Mouse (Mus musculus) gastrocnemius, postnatal 36 days (tissue): ENCODE measurements around the gene Plekhm1. TPM values are rescaled to one million over a fixed set of nuclear protein-coding genes. Genes with fewer than 3 reads are reported as not detected.

Experiments used
- DNase-seq, 2 experiments: peaks; one replicate each; pipeline ENCODE4 v3.0.0; 2022
- intact Hi-C: fragments of 180-260 bp; cut with DNase I; formaldehyde crosslinking; loops from one replicate; pipeline ENCODE4 v1.15.1; 2025
- total RNA-seq, 2 experiments: library from RNA; stranded (reverse); gene quantifications; 2 replicates each; pipeline ENCODE4 v1.2.3; 2021

The Plekhm1 gene
- total RNA-seq, 2 experiments from 2014 or later: 10.6 to 11.8 TPM

DNA sequence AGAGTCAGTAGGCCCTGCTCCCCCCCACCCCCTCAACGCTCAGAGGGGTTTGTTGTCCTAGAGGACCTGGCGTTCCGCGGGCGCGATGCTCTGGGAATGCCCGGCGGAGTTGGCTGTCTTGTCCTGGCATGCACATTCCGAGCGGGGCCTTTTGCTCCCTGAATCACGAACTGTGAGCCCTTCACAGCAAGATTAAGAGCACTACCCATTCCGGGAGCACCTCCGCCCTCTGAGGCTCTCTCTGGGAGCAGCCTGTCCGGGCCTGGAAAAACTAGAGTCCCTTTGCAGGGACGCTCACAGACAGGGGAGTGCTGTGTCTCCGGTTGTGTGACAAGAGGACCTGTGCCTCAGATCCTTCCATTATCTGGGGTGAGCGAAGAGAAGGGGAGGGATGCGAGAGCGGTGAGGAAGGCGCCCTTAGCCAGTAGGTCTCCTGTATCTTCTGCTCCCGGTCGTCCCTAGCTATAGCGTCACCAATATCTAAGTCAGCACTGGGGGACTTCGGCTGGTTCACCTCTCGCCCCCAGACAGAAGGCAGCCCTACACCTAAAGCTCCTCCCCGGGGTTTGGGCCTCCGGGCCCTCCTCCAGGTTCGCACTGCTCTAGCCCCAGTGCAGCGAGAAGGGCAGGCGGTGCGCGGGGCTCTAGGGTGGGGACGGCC is 49.8 kb downstream of the Plekhm1 start:
- DNase-seq: no peak
- intact Hi-C loops: loop anchor here (5.0 kb wide), 2 partner anchors 100 to 195 kb away; no protein-coding TSS in a partner anchor

DNA sequence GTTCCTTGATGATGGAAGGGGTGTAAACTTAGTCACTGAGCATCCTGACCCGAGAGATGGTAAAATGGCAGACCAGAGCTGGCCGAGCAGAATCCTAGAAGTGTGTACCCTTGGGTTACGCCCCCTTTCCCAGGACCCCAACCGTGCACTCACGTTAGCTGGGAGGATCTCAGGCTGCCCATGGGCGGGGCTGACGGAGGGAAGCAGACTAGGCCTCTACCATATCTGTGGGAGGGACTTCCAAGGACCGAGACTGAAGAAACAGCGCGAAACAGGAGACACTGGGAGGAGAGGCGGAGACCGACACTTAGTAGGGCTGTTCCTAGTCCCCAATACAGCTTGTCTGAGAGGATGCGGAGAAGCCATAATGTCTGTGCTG is 50.4 kb downstream of the Plekhm1 start:
- no peak for DNase-seq
- intact Hi-C loops: loop anchor here (5.0 kb wide), 2 partner anchors 100 to 195 kb away; no protein-coding TSS in a partner anchor

DNA sequence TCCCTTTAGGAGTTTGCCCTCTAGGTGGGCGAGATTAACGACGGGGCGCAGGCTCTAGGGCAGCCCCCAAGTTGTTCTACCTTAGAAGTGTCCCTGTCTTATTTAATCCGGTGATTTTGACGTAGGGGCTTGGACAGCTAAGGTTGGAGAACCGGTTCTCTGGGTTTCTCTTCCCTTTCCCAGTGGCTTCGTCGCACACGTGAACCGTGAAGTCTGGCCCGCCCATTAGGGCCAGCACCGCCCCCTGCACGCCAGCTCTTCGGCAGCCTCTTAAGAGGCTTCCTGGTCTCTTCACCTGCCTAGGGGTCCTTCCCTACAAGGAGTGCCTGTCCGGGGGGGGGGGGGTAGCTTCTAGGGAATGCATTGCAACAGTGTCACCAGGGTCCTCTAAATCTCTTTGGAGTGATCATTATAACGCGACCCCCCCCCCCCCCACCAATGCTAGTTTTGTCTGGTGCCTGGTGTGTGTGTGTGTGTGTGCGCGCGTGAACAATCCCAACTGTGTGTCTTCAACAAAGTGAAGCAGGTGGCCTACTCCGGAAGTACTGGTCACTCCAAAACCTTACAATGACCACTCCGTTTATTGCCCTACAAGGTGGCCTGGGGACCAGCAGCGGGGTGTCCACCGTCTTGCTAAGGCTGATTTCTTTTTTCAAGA is 51.0 kb downstream of the Plekhm1 start:
- DNase-seq: no peak
- intact Hi-C loops: loop anchor here (2.0 to 5.0 kb wide), 3 partner anchors 39 to 196 kb away; no protein-coding TSS in a partner anchor

DNA sequence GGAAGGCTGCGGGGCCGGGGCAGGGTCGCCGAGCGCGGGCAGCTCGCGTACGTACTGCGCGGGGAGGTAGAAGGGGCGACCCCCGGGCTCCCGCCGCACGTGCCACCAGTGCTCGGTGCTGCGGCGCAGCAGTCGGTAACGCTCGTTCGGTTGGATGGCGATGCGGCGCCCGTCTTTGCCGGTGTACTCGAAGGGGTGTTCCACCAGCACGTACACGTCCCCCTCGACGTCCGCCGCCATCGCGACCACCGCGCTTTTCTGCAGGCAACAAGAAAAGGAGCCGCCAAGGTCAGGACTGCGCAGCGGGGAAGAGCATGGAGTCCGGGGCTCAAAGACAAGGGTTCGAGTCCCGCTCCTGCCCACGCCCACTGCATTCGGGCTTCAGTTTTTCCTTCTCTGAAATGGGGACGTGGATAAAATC is 51.8 kb downstream of the Plekhm1 start:
- DNase-seq: no peak
- intact Hi-C loops: loop anchor here (2.0 to 5.0 kb wide), 3 partner anchors 40 to 197 kb away; no protein-coding TSS in a partner anchor

DNA sequence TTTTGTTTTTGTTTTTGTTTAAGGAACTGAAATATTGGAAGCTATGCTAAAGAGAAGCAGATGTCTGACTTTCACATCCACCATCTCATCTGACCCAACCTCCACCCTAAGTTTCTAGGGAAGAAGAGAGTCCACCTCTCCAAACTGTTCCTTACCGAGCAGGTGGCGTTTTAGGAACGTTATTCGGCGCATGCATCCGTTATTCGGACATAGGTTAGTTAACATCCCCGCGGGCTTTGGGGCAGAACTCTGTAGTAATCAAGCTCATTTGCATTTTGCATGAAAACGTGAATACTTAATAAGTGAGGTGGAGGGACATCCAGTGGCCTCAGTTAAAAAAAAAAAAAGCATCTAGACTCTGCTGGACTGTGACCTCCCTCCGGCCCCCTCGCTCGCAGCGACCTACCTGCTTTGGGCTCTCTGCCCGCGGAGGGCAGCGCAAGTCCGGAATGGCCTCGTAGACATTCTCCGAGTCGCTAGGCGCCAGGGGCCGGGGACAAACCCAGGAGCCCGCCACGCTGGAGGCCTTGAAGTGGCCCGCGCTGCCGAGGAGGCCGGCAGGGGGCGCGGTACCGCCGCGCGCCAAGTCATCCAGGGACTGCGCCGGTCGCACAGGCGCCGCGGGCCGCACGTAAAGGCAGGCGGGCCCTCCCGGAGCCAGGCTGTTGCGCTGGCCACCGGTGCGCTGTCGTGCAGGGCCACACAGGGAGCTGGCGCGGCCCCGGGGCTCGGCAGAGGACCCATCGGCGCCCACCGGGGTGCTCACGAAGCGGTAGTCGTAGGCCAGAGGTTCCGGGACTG is 52.4 kb downstream of the Plekhm1 start:
- intact Hi-C loops: loop anchor here (2.0 to 5.0 kb wide), 3 partner anchors 41 to 197 kb away; no protein-coding TSS in a partner anchor
- peak; percentile 81 to 82 for DNase-seq

DNA sequence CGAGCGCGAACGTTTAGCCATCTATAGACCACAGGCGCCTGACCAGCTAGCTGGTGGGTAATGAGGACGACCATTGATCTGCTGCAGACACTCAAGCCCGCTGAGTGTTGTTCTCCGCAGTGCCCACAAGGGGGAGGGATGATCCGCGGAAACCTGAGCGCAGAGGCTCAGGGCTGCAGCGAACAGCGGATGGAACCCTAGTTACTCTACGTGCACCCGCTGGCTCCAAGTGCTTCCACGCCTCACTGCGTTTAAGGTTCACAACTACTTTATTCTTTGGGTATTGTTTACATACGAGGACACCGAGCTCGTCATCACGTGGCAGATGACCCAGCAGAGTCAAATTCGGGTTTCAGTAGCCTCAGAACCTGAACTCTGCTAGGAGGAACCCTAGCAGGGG is 53.4 kb downstream of the Plekhm1 start:
- intact Hi-C loops: no loop called here
- peak; percentile 58 to 73 for DNase-seq

DNA sequence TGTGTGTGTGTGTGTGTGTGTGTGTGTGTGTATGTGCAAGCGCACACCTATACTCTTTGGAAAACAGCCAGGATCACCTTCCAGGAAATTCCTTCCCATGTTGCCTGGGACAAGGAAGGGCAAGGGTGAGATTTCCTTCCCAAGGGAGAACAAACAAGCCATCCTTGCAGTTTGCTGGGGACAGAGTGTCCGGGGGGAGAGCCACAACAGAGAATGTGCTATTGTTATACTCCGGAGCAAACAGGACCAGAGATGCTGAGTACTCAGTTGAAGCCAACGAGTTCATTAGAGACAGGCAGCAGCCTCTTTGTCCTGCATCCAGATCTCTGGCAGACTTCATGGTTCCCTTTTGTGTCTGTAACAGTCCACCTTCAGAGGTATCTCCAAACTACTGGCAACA is 54.2 kb downstream of the Plekhm1 start:
- no peak for DNase-seq
- intact Hi-C loops: no loop called here

DNA sequence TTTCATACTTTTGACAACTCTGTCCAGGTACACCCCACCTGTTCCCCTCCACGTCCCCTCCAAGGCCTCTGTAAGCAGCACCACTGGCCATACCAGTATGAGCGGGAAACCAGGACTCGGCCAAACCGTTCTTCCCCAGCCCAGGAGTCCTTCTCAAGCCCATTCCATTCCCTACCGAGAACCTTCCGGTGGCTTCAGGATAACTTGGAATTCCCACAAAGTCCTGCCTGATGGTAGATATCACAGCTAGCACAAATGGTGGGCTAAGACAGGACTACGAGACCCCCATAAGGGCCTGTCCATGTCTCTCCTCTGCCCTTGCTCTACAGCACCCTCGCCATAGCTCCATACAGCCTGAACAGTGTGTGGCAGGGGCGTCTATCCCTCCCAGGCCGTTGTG is 54.8 kb downstream of the Plekhm1 start:
- DNase-seq: no peak
- intact Hi-C loops: no loop called here

DNA sequence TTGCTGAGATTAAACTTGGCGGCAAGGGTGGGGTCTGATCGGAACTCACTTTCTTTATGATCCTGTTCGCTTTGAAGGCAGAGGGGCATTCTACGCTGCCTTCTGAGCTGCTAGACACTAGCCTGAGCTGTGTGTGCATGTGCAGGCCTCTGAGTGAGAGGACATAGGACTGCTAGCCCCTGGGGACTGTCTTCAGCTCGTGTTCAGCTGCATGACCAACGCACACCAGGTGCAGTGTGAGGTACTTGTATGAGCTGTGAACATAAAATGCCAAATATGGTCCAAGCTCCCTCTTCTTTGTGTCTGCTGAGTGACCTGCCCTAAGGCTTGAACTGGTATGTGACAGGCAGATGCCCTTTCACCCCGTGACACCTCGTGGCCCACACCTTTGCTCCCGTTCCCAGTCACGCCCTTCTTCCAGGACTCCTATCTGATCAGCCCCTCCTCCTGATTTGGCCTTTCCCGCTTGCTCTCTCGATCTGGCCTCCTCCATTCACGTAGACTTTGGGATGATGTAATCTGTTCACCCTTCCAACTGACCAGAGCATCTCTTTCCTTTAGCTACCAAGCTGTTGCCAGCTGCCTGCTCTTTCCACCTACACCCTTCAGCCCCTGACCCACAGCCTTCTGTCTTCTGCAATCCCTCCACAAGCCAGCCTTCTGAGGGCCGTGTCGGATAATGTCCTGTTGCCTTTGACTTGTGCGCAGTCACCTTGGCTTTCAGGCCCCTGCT is 55.4 kb downstream of the Plekhm1 start:
- no peak for DNase-seq

DNA sequence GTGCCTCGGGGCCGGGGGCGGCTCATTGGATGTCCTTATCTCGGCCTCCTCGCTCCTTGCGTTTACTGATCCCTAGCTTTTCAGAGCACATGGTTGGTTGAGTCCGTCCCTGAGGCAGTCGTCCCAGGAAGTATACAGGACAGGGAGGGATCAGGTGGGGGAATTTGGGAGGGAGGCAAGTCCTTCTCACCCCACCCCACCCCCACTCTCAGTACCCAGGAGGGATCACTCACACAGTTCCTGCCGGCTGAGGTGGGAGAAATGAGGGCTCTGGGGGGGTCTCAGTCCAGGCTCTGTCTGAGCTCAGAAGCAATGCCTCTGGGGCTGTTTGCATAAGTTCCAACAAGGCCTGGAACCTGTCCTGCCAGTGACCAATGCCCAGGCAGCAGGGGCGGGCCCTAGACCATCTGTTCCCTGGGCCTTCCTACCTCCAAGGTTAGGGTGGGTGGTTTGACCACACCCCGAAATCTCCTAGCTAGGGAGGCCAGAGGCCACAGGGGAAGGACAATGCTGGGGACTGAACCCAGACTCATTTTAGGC is 56.4 kb downstream of the Plekhm1 start:
- DNase-seq: no peak
- intact Hi-C loops: no loop called here

More for the DNA sequence above, 55.4 kb downstream of the Plekhm1 start:
- intact Hi-C loops: no loop called here

DNA sequence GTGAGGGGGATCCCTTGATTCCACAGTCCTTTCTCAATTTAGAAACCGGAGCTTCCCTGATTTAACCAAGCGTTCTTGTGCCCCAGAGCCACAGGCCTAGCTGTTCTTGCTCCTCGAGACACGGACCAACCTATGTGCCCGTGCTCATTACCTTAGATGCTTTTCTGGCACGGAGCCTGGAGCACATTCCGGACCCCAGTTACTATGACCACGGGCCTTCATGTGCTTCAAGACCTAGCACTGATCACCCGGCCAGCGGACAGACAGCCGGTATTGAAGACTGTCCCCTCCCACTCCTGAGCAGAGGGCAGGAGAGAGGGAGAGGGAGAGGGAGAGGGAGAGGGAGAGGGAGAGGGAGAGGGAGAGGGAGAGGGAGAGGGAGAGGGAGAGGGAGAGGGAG is 57.2 kb downstream of the Plekhm1 start:
- intact Hi-C loops: no loop called here
- DNase-seq: no peak

DNA sequence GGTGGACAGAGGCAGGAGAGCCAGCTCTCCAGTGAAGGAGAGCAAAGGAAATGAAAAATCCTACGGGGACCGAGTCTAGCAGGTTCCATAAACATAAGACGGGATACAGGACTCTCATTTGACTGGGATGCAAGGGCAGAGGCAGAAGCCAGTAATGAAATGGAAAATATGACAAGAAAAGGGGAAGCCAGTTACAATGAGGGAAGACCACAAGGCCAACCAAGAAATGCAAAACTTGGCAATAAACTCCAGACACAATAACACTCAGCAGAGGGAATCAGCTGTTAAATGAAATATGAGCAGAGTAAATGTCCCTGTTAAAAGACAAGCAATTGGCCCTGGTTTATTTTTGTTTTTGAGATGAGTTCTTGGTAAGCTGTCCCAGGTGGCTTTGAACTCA is 58.5 kb downstream of the Plekhm1 start:
- DNase-seq: no peak
- intact Hi-C loops: no loop called here

DNA sequence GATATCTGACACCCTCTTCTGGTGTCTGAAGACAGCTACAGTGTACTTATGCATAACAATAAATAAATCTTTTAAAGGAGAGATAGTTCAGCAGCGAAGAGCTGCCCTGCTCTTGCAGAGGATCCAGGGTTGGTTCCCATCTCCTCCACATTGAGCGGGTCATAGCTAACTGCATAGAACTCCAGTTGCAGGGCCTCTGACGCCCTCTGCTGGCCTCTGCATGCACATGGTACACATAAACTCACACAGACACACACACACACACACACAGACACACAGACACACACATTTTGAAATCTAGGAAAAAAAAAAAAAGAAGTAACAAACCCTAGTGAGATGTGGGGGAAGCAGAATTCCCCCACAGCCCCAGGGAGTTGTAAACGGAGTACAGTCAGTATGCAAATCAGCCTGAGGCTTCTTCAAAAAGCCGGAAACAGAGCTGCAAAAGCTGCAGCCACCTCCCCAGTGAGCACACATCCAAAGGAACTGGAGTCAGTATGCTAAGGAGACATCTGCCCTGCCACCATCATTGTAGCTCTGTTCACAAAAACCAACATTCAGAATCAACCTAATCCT is 60.2 kb downstream of the Plekhm1 start:
- intact Hi-C loops: no loop called here
- DNase-seq: no peak

DNA sequence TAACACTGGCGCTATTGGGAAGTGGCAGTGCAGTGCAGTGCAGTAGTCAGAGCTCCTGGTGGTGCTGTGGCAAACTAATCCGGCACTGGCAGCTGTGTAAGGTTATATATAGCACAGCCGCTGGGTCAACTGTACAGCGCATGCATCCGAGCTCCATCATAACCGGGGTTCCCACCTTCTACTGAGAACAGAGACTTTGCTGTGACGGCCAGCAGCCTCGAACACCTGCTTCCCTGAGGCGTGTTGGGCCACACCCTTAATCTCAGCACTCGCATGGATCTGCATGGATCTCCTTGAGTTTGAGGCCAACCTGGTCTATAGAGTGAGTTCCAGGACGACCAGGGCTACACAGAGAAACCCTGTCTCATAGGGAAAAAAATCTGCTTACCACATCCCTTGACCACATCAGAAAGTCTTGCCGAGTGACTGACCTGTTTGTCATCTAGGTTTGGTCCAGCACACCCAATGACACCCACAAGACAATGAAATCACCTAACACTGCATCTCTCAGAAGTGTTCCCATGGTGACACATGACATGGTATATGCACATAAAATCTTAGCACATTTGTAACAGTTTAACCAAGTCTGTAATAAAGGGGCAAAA is 61.7 kb downstream of the Plekhm1 start:
- intact Hi-C loops: no loop called here

DNA sequence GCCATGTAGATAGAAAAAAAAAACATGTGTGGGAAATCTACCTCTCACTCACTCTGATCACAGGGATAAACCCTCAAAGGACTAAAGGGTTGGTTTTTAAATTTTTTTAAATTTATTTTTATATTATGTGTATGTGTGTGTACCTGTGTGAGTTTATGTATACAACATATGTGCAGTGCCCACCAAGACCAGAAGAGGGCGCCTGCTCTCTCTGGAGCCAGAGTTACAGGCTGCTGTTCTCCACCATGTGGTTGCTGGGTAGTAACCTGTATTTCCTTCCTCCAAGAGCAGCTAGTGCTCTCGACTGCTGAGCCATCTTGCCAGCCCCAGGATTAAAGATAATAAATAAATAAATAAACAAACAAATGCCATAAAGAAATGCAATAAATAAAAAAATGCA is 62.8 kb downstream of the Plekhm1 start:
- DNase-seq: no peak
- intact Hi-C loops: no loop called here

More for the DNA sequence above, 61.7 kb downstream of the Plekhm1 start:
- no peak for DNase-seq

DNA sequence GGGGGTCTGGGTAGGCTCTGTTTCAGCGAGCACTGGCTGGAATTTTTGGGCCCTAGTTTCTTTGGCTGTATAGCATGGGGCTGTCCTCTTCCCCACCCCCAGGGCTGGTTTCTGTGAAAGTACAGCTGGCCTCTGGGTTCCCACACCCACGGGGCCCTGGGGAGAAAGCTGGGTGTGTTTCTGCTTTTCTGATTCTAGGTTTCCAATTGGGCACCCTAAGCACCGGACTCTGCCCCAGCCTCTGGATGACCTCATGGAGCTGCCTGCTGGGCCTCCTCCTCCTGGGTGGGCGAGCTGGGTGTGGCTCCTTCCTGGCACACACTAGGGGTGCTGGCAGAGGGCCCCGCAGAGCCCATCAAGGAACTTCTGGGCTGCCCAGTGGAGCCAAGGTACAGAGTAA is 65.8 kb downstream of the Plekhm1 start:
- DNase-seq: peak; percentile 48 to 50
- intact Hi-C loops: no loop called here

DNA sequence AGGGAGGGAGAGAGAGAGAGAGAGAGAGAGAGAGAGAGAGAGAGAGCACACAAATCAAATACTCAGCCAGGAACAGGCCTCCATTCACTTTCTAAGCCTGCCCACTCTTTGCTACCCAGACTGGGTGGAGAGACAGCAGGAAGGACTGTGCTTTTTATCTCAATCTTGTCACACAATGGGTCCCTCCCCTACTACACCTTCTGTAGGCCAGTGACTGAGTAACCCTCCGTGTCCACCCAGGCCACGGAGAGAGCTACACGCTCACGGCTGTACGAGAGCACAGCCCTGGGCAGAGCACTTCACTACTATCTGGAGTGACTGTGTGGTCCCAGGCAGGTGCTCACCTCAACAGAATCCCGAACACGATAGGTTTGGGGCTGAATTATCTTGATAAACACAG is 66.3 kb downstream of the Plekhm1 start:
- DNase-seq: no peak

DNA sequence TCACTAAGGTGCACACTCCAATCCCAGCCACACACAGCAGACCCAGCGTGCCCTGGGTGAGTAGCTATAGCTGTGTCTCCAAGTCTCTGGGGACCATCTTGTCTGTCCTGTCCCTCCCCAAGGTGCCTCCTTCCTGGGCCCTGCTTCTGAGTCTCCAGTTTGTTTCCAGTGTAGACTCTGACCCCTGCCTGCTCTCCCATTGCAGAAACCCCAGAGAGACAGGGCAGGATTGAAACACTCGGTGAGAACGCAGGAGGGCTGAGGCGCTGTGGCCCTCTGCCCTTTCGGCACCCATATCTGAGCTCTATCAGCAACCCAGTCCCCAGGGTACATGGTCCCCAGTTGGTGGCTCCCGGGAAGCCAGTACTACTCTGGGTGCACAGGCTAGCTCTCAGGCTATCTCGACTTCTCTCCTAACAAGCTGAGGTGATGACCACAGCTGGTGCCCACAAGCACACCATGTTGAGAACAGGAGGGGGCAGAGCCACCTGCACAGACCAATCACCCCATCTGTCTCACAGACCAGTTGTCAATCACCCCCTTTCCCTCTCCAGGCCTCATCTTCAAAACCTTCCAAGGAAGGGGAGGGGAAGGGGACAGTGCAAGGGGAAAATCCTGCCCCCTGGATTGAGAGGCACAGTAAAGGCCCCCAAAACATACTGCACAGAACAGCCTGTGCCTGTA is 66.9 kb downstream of the Plekhm1 start:
- intact Hi-C loops: no loop called here
- DNase-seq: no peak

More for the DNA sequence above, 66.3 kb downstream of the Plekhm1 start:
- intact Hi-C loops: no loop called here
